Mouse (Mus musculus) stomach, embryonic 15.5 days (tissue): ENCODE results near the gene Garnl3. TPM values are rescaled to one million over a fixed set of nuclear protein-coding genes. Genes with fewer than 3 reads are reported as not detected.

Experiments
- ATAC-seq: fragments of 200-750 bp; cut with Nextera tagmentation; 2 replicates; pipeline ENCODE4 v1.8.0; 2017; ENCODE audit warnings: low read depth, moderate number of reproducible peaks, moderate TSS enrichment; ENCODE audit not compliant: insufficient read depth, low FRiP score
- H3K27ac ChIP-seq: fragments of 300-500 bp; sonication (generic); 2 replicates; pipeline ENCODE4 v1.5.1; 2015; ENCODE audit warnings: mild to moderate bottlenecking, inconsistent platforms
- H3K27me3 ChIP-seq: fragments of 300-500 bp; sonication (generic); replicated peaks from 2 replicates; pipeline ENCODE4 v1.6.1; 2015; ENCODE audit warnings: inconsistent platforms
- H3K36me3 ChIP-seq: fragments of 300-500 bp; sonication (generic); 2 replicates; pipeline ENCODE4 v1.6.1; 2015; ENCODE audit warnings: inconsistent platforms
- H3K4me1 ChIP-seq: fragments of 300-500 bp; sonication (generic); 2 replicates; pipeline ENCODE4 v1.6.1; 2015; ENCODE audit warnings: inconsistent platforms
- H3K4me2 ChIP-seq: fragments of 300-500 bp; sonication (generic); 2 replicates; pipeline ENCODE4 v1.6.1; 2015; ENCODE audit warnings: mild to moderate bottlenecking, inconsistent platforms
- H3K4me3 ChIP-seq: fragments of 300-500 bp; sonication (generic); replicated peaks from 2 replicates; pipeline ENCODE4 v1.5.1; 2015; ENCODE audit warnings: inconsistent platforms
- H3K9ac ChIP-seq: fragments of 300-500 bp; sonication (generic); 2 replicates; pipeline ENCODE4 v1.6.1; 2015; ENCODE audit warnings: inconsistent platforms
- H3K9me3 ChIP-seq: fragments of 300-500 bp; sonication (generic); 2 replicates; pipeline ENCODE4 v1.6.1; 2016; ENCODE audit warnings: inconsistent platforms
- WGBS: fragments of 180-500 bp; shearing (Covaris S2); methylation state at CpG from one replicate; pipeline ENCODE4 v1.1.7; 2015; 5-methylcytosine and 5-hydroxymethylcytosine counted together
- polyA plus RNA-seq: library from polyadenylated mRNA; unstranded; fragments of >200 nt; fragmentation: Nextera tagmentation; extraction: Ambion mirVana; gene quantifications from 2 replicates; pipeline ENCODE4 v1.2.1, GENCODE M21; 2015

Garnl3 gene
- polyA plus RNA-seq, 1 experiment from 2014 or later, result 14.0 TPM

GRCm38 (mm10) chr2:33080166-33080565, 51.3 kb downstream of the Garnl3 start:
- Histone ChIP-seq H3K36me3 (no peaks in the 10 kb centered on the region), H3K27ac (no peak overlapping the region), H3K9ac (no peak overlapping the region), H3K4me3 (no peak overlapping the region), H3K4me1 (no peaks in the 10 kb centered on the region), H3K9me3 (no peaks in the 10 kb centered on the region), H3K27me3 (no peaks in the 10 kb centered on the region), H3K4me2 (no peak overlapping the region)
- WGBS, result 28% methylated on average over 4 of the region's 4 CpGs
- no peak for ATAC-seq

DNA sequence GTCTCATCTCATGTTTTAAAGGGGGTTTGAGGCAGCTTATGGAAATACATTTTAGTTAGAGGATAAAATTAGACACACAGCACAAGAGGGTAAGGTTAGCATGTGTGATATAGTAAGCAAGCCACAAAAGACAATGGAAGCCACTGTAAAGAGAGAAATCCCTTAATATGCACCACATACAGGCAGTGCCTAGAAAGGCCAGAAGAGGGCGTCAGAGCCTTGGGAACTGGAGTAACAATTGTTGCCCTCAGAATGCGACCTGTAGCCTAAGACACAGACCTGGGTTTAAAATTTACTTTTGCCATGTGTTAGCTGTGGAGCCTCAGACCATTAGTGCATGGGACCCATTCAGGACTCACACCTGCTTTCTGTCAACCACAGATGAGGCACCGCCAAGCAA, 54.2 kb downstream of the Garnl3 start:
- no peak for ATAC-seq
- Histone ChIP-seq H3K4me1 (no peaks in the 10 kb centered on the region), H3K9me3 (no peaks in the 10 kb centered on the region), H3K4me3 (no peak overlapping the region), H3K27ac (no peak overlapping the region), H3K27me3 (no peaks in the 10 kb centered on the region), H3K36me3 (no peaks in the 10 kb centered on the region), H3K9ac (no peak overlapping the region), H3K4me2 (no peak overlapping the region)
- WGBS, result 22% methylated on average over 3 of the region's 3 CpGs

GRCm38 (mm10) chr2:33074931-33075330, 56.5 kb downstream of the Garnl3 start:
- ATAC-seq, result no peak
- H3K27ac ChIP-seq, result no peak overlapping the region
- H3K9ac ChIP-seq, result no peak overlapping the region
- H3K4me1 ChIP-seq, result no peaks in the 10 kb centered on the region
- WGBS, result 77% methylated on average over 2 of the region's 2 CpGs
- no peaks in the 10 kb centered on the region for H3K9me3 ChIP-seq
- H3K4me3 ChIP-seq, result no peak overlapping the region
- H3K27me3 ChIP-seq, result no peaks in the 10 kb centered on the region
- H3K4me2 ChIP-seq, result no peak overlapping the region
- H3K36me3 ChIP-seq, result no peaks in the 10 kb centered on the region

DNA sequence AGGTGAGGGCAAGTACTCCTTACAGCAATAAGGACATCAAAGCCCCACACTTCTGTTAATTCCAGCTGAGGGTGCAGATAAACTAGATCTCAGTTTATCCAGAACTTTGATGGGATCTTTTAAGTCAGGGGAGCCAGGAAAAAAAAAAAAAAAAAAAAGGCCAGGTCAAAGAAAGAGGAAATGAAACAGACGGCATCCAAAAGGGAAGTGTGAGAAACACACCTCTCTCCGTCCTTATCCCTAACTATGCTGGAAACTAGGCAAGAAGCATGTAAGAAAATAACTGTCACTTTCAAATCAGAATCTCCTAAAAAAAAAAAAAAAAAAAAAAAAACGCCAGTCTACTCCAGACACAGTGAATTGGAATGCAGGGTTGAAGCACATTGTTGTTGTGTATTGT, 57.3 kb downstream of the Garnl3 start:
- Histone ChIP-seq H3K4me2 (no peak overlapping the region), H3K4me1 (no peaks in the 10 kb centered on the region), H3K4me3 (no peak overlapping the region), H3K9me3 (no peaks in the 10 kb centered on the region), H3K27me3 (no peaks in the 10 kb centered on the region), H3K36me3 (no peaks in the 10 kb centered on the region), H3K9ac (no peak overlapping the region), H3K27ac (no peak overlapping the region)
- ATAC-seq, result no peak
- WGBS, result 52% methylated on average over 3 of the region's 3 CpGs

DNA sequence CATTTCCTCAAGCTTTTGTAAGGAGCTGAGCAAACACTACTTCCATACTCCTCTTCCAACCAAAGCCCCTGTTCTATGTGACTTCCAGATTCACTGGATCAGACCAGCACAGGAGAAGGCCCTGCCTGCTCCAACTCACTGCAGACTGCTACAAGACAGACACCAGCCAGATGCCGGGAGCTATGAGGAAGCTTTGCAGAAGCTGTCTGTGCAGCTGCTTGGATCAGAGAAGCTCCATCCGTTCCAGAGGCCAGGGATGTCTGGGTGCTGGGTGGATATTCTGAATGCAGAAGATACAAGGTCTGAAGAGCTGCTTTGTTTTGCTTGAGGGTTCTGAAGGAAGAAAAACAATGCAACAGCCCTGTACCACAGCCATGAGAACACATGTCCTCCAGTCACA, 59.1 kb downstream of the Garnl3 start:
- Histone ChIP-seq H3K27ac (no peak overlapping the region), H3K9ac (no peak overlapping the region), H3K36me3 (no peaks in the 10 kb centered on the region), H3K4me1 (no peaks in the 10 kb centered on the region), H3K4me2 (no peak overlapping the region), H3K9me3 (no peaks in the 10 kb centered on the region), H3K27me3 (no peaks in the 10 kb centered on the region), H3K4me3 (no peak overlapping the region)
- no peak for ATAC-seq
- WGBS, result 37% methylated on average over 2 of the region's 2 CpGs

DNA sequence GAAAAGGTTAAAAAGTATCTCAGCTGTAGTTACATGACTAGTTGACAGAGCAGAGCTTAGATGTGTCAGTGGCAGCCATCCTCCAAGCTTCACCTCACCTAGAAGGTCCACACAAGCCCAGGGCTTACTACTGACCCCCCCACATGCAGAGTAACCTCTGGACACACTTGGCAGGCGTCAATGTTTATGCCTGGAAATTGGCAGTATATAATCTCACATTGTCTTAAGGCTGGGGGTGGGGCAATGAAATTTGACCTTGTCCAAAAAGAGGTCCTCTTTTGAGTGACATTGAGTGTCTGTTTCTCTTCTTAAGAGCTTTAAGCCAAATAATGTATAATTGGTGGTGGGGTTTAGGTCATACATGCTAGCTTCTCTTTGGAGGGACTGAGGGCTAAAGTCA, 65.8 kb downstream of the Garnl3 start:
- no peak overlapping the region for H3K27ac ChIP-seq
- ATAC-seq, result no peak
- 51% methylated on average over 1 of the region's 1 CpGs for WGBS
- no peaks in the 10 kb centered on the region for H3K27me3 ChIP-seq
- no peaks in the 10 kb centered on the region for H3K36me3 ChIP-seq
- no peak overlapping the region for H3K9ac ChIP-seq
- H3K4me3 ChIP-seq, result no peak overlapping the region
- H3K4me2 ChIP-seq, result no peak overlapping the region
- H3K4me1 ChIP-seq, result no peaks in the 10 kb centered on the region
- no peaks in the 10 kb centered on the region for H3K9me3 ChIP-seq

DNA sequence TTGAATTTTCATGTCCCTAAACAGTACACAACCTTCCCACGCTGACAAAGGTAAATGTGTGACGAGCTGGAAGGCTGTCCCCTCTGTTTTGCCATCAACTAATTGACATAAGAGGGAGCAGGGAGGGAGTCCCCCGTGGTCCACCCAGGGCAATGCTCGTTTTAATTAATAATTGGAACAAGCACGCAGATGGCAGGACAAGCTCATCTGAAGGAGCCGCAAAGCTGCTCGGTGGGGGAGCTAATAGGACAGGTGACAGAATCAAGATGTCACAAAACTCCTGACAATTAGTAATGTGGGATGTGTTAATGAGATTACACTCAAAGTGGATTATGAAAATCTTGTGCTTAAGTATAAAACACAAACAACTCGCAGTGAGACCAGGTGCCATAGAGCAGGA, 68.7 kb downstream of the Garnl3 start:
- H3K27me3 ChIP-seq, result no peaks in the 10 kb centered on the region
- no peak overlapping the region for H3K9ac ChIP-seq
- H3K4me1 ChIP-seq, result no peaks in the 10 kb centered on the region
- WGBS, result 64% methylated on average over 8 of the region's 8 CpGs
- no peaks in the 10 kb centered on the region for H3K36me3 ChIP-seq
- H3K4me3 ChIP-seq, result no peak overlapping the region
- H3K27ac ChIP-seq, result no peak overlapping the region
- H3K9me3 ChIP-seq, result no peaks in the 10 kb centered on the region
- ATAC-seq, result no peak
- no peak overlapping the region for H3K4me2 ChIP-seq

DNA sequence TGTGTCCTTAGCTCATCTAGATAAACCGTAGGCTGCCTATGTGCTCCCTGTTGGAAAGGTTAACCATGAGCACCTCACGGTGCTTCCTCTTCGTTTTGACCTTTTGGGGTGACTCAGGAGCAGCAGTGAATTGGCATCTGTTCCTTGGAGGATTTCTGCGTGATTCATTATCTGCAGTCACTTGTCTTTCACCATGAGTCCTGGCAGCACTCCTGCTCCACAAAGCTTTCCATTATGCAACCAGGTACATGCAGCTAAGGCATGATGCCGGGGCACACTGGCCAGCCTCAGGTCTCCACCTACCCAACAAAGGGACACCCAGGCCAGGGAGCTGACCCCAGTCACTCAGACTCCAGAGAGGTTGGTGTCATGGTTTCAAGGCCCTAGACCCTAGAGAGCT, 72.5 kb downstream of the Garnl3 start:
- no peaks in the 10 kb centered on the region for H3K9me3 ChIP-seq
- no peak overlapping the region for H3K9ac ChIP-seq
- no peak overlapping the region for H3K4me2 ChIP-seq
- H3K27ac ChIP-seq, result no peak overlapping the region
- H3K4me1 ChIP-seq, result no peaks in the 10 kb centered on the region
- ATAC-seq, result no peak
- H3K4me3 ChIP-seq, result no peak overlapping the region
- 73% methylated on average over 5 of the region's 5 CpGs for WGBS
- no peaks in the 10 kb centered on the region for H3K36me3 ChIP-seq
- no peaks in the 10 kb centered on the region for H3K27me3 ChIP-seq

GRCm38 (mm10) chr2:33057514-33057913, 73.9 kb downstream of the Garnl3 start:
- ATAC-seq, result no peak
- H3K4me2 ChIP-seq, result no peak overlapping the region
- H3K36me3 ChIP-seq, result no peaks in the 10 kb centered on the region
- H3K9me3 ChIP-seq, result no peaks in the 10 kb centered on the region
- no peak overlapping the region for H3K27ac ChIP-seq
- 88% methylated on average over 7 of the region's 7 CpGs for WGBS
- H3K4me3 ChIP-seq, result no peak overlapping the region
- H3K4me1 ChIP-seq, result no peaks in the 10 kb centered on the region
- H3K9ac ChIP-seq, result no peak overlapping the region
- H3K27me3 ChIP-seq, result no peaks in the 10 kb centered on the region

DNA sequence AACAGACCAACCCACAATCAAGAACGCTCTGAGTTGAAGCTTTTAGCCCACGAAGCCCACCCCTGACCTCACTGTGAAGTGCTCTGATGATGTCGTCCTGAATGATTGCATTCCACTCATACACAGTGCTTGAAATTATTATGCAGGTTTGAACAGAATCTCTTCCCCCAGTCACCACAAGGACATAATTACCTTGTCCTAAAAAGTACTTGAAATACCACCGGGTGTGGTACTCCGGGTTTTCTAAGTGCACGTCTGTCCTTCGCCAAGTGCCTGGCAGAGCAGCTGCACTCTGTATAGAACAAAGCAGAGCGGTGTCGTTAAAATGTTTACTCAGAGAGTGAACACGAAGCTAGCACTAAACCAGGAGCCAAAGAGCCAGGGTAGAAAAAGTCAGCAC, 77.5 kb downstream of the Garnl3 start:
- H3K36me3 ChIP-seq, result no peaks in the 10 kb centered on the region
- H3K9ac ChIP-seq, result no peak overlapping the region
- no peaks in the 10 kb centered on the region for H3K9me3 ChIP-seq
- H3K27me3 ChIP-seq, result no peaks in the 10 kb centered on the region
- no peak overlapping the region for H3K27ac ChIP-seq
- no peaks in the 10 kb centered on the region for H3K4me1 ChIP-seq
- no peak overlapping the region for H3K4me3 ChIP-seq
- 18% methylated on average over 10 of the region's 10 CpGs for WGBS
- ATAC-seq, result no peak
- H3K4me2 ChIP-seq, result no peak overlapping the region

DNA sequence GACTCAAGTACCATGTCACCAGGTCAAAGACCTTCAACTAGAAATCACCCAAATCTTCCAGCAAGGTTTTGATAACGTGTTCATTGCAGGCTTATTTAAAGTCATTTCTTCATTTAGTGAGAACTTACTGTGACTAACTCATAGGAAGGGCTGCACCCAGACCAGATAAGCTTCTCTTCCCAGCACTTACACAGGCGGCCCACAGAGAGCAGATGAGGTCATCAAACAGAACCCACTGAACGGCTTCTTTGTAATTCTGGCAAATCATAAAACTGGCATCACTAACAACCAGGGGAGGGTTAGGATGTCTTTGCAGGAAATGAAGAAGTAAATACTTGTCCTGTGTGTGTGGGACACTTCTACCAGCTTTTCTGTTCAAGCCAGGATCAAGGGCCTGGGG, 84.1 kb downstream of the Garnl3 start:
- Histone ChIP-seq H3K9me3 (no peaks in the 10 kb centered on the region), H3K27ac (no peak overlapping the region), H3K4me2 (no peak overlapping the region), H3K4me3 (no peak overlapping the region), H3K36me3 (no peaks in the 10 kb centered on the region), H3K4me1 (no peaks in the 10 kb centered on the region), H3K9ac (no peak overlapping the region), H3K27me3 (no peaks in the 10 kb centered on the region)
- 50% methylated on average over 3 of the region's 3 CpGs for WGBS
- no peak for ATAC-seq

GRCm38 (mm10) chr2:33046919-33047318, 84.5 kb downstream of the Garnl3 start:
- Histone ChIP-seq H3K36me3 (no peaks in the 10 kb centered on the region), H3K9me3 (no peaks in the 10 kb centered on the region), H3K4me1 (no peaks in the 10 kb centered on the region), H3K27me3 (no peaks in the 10 kb centered on the region), H3K4me2 (no peak overlapping the region), H3K4me3 (no peak overlapping the region), H3K27ac (no peak overlapping the region), H3K9ac (no peak overlapping the region)
- 72% methylated on average over 5 of the region's 5 CpGs for WGBS
- ATAC-seq, result no peak

DNA sequence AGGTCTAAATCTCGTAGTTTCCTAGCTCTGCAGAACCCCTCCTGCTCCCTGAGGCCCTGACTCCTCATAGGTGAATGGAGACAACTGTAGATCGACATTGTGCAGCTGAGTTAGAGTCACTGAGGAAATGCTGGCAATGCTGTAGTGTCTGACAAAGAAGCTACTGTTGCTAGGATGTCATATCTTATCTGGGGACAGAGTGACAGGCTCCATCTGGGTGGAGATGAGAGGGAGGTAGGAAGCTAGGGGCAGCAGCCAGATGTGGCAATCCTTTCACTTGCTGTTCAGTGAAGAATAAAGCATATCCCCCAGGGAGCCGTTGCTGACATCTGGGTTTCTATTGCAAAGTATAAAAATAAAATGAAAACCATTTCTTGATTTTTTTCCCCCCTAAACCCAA, 85.6 kb downstream of the Garnl3 start:
- Histone ChIP-seq H3K27ac (no peak overlapping the region), H3K4me2 (no peak overlapping the region), H3K4me1 (no peaks in the 10 kb centered on the region), H3K36me3 (no peaks in the 10 kb centered on the region), H3K4me3 (no peak overlapping the region), H3K9me3 (no peaks in the 10 kb centered on the region), H3K9ac (no peak overlapping the region), H3K27me3 (no peaks in the 10 kb centered on the region)
- ATAC-seq, result no peak
- 55% methylated on average over 3 of the region's 3 CpGs for WGBS
